Mouse (Mus musculus): ENCODE measurements around the gene Igfbp3. TPM values are rescaled to one million over a fixed set of nuclear protein-coding genes. Genes with fewer than 3 reads are reported as not detected.
A peak's percentile ranks its signal among the peaks of the same experiment; 100 is the strongest.

Igfbp3 gene
- 45.2 and 70.4 TPM in 2 replicates for polyA plus RNA-seq (2014; fragmentation: Nextera tagmentation; extraction: Ambion mirVana)

DNA sequence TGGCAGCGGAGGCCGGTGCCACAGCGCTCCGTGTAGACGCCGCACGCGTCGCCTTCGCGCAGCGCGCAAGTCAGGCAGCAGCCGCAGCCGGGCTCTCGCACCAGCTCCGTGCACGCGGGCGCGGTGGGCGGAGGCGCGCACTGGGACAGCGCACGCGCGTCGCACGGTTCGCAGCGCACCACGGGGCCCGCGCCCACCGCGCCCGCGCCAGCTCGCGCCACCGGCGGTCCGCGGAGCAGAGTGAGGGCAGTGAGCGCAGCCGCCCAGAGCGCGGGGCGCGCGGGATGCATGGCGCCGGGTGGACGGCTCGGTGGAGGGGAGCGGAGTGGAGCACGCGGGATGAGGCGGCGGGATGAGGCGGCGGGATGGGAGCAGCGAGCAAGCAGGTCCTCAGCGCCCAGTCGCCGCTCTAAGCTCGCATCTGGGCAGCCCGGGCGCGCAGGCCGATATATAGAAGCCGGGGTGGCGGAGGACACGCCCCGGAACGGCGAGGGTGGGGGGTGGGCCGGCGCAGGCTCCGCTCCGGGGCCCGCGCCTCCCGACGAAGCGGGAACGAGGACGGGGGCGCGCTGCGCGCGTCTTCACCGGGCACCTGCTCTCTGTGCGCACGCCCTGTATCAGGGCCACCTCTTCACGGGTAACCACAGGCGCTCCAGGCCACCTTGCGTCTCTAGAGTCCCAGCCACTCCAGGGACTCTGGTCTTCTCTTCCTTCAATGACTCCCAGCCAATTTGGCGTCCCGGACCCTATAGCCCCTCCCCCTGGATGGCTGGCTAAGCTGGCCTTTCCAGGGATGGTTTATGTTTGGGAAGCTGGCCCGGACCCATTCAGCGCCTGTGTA, at the start of gene Igfbp3:
Gene Igfbp3, minus strand, starts transcription at position 423 of the 841 bp plus-strand sequence.
- WGBS, result under 1% methylated on average over 95 of the region's 104 CpGs
- Histone ChIP-seq H3K4me3 (ENCODE audit: low read length) (peak within 1 kb of the TSS; percentile 66), H3K9me3 (ENCODE audit: control insufficient read depth, low read length) (no peaks in the 10 kb centered on the region), H3K4me2 (replicated peaks; ENCODE audit: low read depth, low read length) (peak within 1 kb of the TSS; percentile 97), H3K27ac (ENCODE audit: low read depth, low read length) (no peak within 1 kb of the TSS), H3K4me1 (ENCODE audit: control insufficient read depth, insufficient read depth, low read length) (peaks cover 12% of the 10 kb centered on the region; the same call in 1 of the 2 replicates), H3K9ac (ENCODE audit: low read depth, low read length) (peak within 1 kb of the TSS; percentile 64), H3K36me3 (ENCODE audit: control insufficient read depth, insufficient read depth, low read length) (peaks cover 7% of the 10 kb centered on the region; the same call in 1 of the 2 replicates), H3K27me3 (ENCODE audit: control insufficient read depth, insufficient read depth, low read length) (peaks cover 27% of the 10 kb centered on the region)
- ATAC-seq (ENCODE audit: low FRiP score, low TSS enrichment), result peak; percentile 76

GRCm38 (mm10) chr11:7250870-7251269, 37.1 kb upstream of the Igfbp3 start:
- no peak for ATAC-seq (ENCODE audit: low FRiP score, low TSS enrichment)
- H3K4me3 ChIP-seq (ENCODE audit: low read length), result no peak overlapping the region

DNA sequence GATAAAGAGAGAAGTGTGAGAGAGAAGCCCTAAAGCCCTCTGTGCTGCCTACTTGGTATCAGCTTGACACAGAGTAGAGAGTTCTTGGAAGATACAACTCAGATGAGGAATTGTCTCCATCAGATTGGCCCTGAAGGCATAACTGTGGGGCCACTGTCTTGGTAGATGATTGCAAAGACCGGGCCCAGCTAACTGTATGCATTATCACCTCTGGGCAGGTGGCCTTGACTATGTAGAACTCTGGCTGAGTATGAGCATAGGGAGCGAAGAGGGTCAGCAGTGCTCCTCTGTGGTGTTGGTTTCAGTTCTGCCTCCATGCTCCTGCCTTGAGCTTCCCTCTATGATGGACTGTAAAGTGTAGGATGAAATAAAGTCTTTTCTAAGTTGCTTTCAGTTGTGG, 36.7 kb upstream of the Igfbp3 start:
- H3K4me2 ChIP-seq (replicated peaks; ENCODE audit: low read depth, low read length), result no peak overlapping the region
- H3K27me3 ChIP-seq (ENCODE audit: control insufficient read depth, insufficient read depth, low read length), result no peaks in the 10 kb centered on the region
- H3K4me1 ChIP-seq (ENCODE audit: control insufficient read depth, insufficient read depth, low read length), result no peaks in the 10 kb centered on the region
- no peak overlapping the region for H3K9ac ChIP-seq (ENCODE audit: low read depth, low read length)
- H3K27ac ChIP-seq (ENCODE audit: low read depth, low read length), result no peak overlapping the region
- H3K4me3 ChIP-seq (ENCODE audit: low read length), result no peak overlapping the region
- 91% methylated on average over 2 of the region's 2 CpGs for WGBS
- ATAC-seq (ENCODE audit: low FRiP score, low TSS enrichment), result no peak
- H3K36me3 ChIP-seq (ENCODE audit: control insufficient read depth, insufficient read depth, low read length), result no peaks in the 10 kb centered on the region
- H3K9me3 ChIP-seq (ENCODE audit: control insufficient read depth, low read length), result no peaks in the 10 kb centered on the region

More at GRCm38 (mm10) chr11:7250870-7251269, 37.1 kb upstream of the Igfbp3 start:
- no peak overlapping the region for H3K4me2 ChIP-seq (replicated peaks; ENCODE audit: low read depth, low read length)
- H3K36me3 ChIP-seq (ENCODE audit: control insufficient read depth, insufficient read depth, low read length), result no peaks in the 10 kb centered on the region
- no peaks in the 10 kb centered on the region for H3K4me1 ChIP-seq (ENCODE audit: control insufficient read depth, insufficient read depth, low read length)
- WGBS, result 90% methylated on average over 5 of the region's 5 CpGs
- no peak overlapping the region for H3K27ac ChIP-seq (ENCODE audit: low read depth, low read length)
- H3K9ac ChIP-seq (ENCODE audit: low read depth, low read length), result no peak overlapping the region
- no peaks in the 10 kb centered on the region for H3K9me3 ChIP-seq (ENCODE audit: control insufficient read depth, low read length)
- H3K27me3 ChIP-seq (ENCODE audit: control insufficient read depth, insufficient read depth, low read length), result no peaks in the 10 kb centered on the region

DNA sequence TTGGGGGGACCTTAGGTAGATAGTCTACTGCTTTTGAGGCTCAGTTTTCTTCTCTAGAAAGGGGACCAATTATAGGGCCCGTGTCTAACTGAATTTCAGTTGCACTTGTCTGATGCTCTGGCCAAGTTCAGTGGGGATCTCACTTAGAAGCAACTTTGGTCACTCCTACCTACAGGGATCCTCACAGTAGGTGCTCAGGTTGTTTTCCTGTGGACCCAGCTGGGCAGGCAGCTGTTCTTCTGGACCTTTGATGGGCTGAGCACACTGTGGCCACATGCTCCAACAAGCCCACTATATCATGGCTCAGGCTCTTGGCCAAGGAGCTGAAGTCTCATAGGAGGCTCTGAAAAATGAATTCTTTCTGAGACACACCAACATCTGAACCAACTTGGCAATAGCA, 31.1 kb upstream of the Igfbp3 start:
- WGBS, result 83% methylated on average over 1 of the region's 1 CpGs
- Histone ChIP-seq H3K4me1 (ENCODE audit: control insufficient read depth, insufficient read depth, low read length) (no peaks in the 10 kb centered on the region), H3K4me2 (replicated peaks; ENCODE audit: low read depth, low read length) (no peak overlapping the region), H3K27me3 (ENCODE audit: control insufficient read depth, insufficient read depth, low read length) (no peaks in the 10 kb centered on the region), H3K4me3 (ENCODE audit: low read length) (no peak overlapping the region), H3K9me3 (ENCODE audit: control insufficient read depth, low read length) (no peaks in the 10 kb centered on the region), H3K27ac (ENCODE audit: low read depth, low read length) (no peak overlapping the region), H3K9ac (ENCODE audit: low read depth, low read length) (no peak overlapping the region), H3K36me3 (ENCODE audit: control insufficient read depth, insufficient read depth, low read length) (no peaks in the 10 kb centered on the region)
- ATAC-seq (ENCODE audit: low FRiP score, low TSS enrichment), result no peak

GRCm38 (mm10) chr11:7239041-7239740, 25.5 kb upstream of the Igfbp3 start:
- Histone ChIP-seq H3K27ac (ENCODE audit: low read depth, low read length) (no peak overlapping the region), H3K9me3 (ENCODE audit: control insufficient read depth, low read length) (no peaks in the 10 kb centered on the region), H3K4me1 (ENCODE audit: control insufficient read depth, insufficient read depth, low read length) (no peaks in the 10 kb centered on the region), H3K9ac (ENCODE audit: low read depth, low read length) (no peak overlapping the region), H3K4me2 (replicated peaks; ENCODE audit: low read depth, low read length) (no peak overlapping the region), H3K27me3 (ENCODE audit: control insufficient read depth, insufficient read depth, low read length) (no peaks in the 10 kb centered on the region), H3K36me3 (ENCODE audit: control insufficient read depth, insufficient read depth, low read length) (no peaks in the 10 kb centered on the region), H3K4me3 (ENCODE audit: low read length) (no peak overlapping the region)
- WGBS, result 86% methylated on average over 4 of the region's 4 CpGs
- ATAC-seq (ENCODE audit: low FRiP score, low TSS enrichment), result no peak

DNA sequence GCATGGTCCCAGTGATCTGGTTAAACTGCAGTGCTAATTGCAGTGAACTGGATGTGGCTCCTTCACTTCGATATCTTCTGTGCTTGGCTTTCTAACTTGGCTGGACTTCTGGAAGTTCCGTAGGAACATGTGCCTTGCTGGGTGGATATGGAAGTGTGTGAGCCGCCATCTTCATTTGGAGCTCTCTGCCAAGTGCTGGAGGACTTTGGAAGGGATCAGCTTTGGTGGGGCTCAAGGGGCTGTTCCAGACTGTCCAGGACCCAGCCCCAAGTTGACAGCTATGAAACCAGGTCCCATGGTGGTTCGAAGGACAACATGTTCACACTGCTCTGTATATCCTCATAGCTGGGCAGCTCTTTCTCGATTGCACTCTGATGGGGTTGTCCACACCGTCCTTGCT, 24.8 kb upstream of the Igfbp3 start:
- no peak for ATAC-seq (ENCODE audit: low FRiP score, low TSS enrichment)

GRCm38 (mm10) chr11:7237712-7238111, 24.0 kb upstream of the Igfbp3 start:
- H3K9me3 ChIP-seq (ENCODE audit: control insufficient read depth, low read length), result no peaks in the 10 kb centered on the region
- ATAC-seq (ENCODE audit: low FRiP score, low TSS enrichment), result no peak
- H3K9ac ChIP-seq (ENCODE audit: low read depth, low read length), result no peak overlapping the region
- 75% methylated on average over 6 of the region's 6 CpGs for WGBS
- no peaks in the 10 kb centered on the region for H3K27me3 ChIP-seq (ENCODE audit: control insufficient read depth, insufficient read depth, low read length)
- no peak overlapping the region for H3K27ac ChIP-seq (ENCODE audit: low read depth, low read length)
- no peak overlapping the region for H3K4me3 ChIP-seq (ENCODE audit: low read length)
- H3K36me3 ChIP-seq (ENCODE audit: control insufficient read depth, insufficient read depth, low read length), result no peaks in the 10 kb centered on the region
- H3K4me1 ChIP-seq (ENCODE audit: control insufficient read depth, insufficient read depth, low read length), result no peaks in the 10 kb centered on the region
- no peak overlapping the region for H3K4me2 ChIP-seq (replicated peaks; ENCODE audit: low read depth, low read length)

More for the DNA sequence above, 24.8 kb upstream of the Igfbp3 start:
- Histone ChIP-seq H3K9ac (ENCODE audit: low read depth, low read length) (no peak overlapping the region), H3K27ac (ENCODE audit: low read depth, low read length) (no peak overlapping the region), H3K9me3 (ENCODE audit: control insufficient read depth, low read length) (no peaks in the 10 kb centered on the region), H3K36me3 (ENCODE audit: control insufficient read depth, insufficient read depth, low read length) (no peaks in the 10 kb centered on the region), H3K4me3 (ENCODE audit: low read length) (no peak overlapping the region), H3K4me1 (ENCODE audit: control insufficient read depth, insufficient read depth, low read length) (no peaks in the 10 kb centered on the region), H3K27me3 (ENCODE audit: control insufficient read depth, insufficient read depth, low read length) (no peaks in the 10 kb centered on the region), H3K4me2 (replicated peaks; ENCODE audit: low read depth, low read length) (no peak overlapping the region)
- 94% methylated on average over 6 of the region's 6 CpGs for WGBS

DNA sequence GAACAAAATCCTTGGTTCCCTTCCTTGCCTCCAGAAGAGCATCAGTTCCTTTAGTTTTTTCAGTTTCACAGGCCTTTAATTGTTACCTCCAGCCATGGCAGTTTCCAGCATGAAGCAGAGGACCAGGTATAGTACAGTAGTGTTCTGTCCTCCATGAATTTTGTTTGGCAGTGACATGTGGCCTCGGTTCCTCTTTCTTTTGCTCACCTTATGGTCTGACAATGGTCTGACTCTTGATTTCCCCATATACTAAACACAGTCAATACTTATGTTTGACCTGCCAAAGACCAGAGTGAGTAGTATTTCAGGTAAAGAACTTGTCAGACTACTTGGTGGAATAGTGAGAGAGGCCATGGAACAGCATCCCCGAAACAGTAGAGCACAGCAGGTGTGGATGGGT, 23.0 kb upstream of the Igfbp3 start:
- no peak for ATAC-seq (ENCODE audit: low FRiP score, low TSS enrichment)
- Histone ChIP-seq H3K9ac (ENCODE audit: low read depth, low read length) (no peak overlapping the region), H3K27ac (ENCODE audit: low read depth, low read length) (no peak overlapping the region), H3K9me3 (ENCODE audit: control insufficient read depth, low read length) (no peaks in the 10 kb centered on the region), H3K4me2 (replicated peaks; ENCODE audit: low read depth, low read length) (no peak overlapping the region), H3K27me3 (ENCODE audit: control insufficient read depth, insufficient read depth, low read length) (no peaks in the 10 kb centered on the region), H3K36me3 (ENCODE audit: control insufficient read depth, insufficient read depth, low read length) (no peaks in the 10 kb centered on the region), H3K4me1 (ENCODE audit: control insufficient read depth, insufficient read depth, low read length) (no peaks in the 10 kb centered on the region), H3K4me3 (ENCODE audit: low read length) (no peak overlapping the region)
- 93% methylated on average over 2 of the region's 2 CpGs for WGBS
